Mouse (Mus musculus): ENCODE results near the gene Prpf40b.
"Not testable (repeated sequence)": the region's sequence is repeated elsewhere in the genome, so short reads cannot be mapped to it uniquely, and the experiment has no call there.

Gene Prpf40b

DNA sequence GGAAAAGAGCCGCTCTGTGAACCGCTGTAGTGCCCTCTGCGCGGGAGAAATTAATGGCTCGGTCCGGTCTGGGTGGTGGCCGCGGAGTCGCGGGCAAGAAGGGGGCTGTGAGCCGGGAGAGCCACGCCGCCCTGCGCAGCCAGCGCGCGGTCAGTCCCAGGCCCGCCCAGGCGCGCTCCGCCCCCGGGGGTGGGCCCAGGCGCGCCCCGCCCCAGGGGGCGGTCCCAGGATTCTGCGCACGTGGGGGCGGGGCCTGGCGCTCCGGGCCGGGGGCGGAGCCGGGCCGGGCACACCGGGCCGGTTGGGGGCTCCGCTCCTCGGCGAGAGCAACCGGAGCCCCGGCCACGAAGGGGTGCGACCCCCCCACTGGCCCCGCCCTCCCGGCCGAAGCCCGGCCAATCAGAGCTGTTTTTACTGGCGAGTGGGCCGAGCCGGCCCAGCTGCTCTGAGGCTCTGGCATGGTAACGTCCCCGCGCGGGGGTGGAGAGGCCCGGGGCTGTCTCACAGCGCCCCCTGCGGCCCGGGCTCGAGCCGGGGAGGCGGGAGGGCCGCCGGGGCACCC is at the start of gene Prpf40b:
Prpf40b (plus strand) TSS at position 275 of the 562 bp plus-strand sequence.
- peak; percentile 62 for DNase-seq (ENCODE audit: low read depth)

DNA sequence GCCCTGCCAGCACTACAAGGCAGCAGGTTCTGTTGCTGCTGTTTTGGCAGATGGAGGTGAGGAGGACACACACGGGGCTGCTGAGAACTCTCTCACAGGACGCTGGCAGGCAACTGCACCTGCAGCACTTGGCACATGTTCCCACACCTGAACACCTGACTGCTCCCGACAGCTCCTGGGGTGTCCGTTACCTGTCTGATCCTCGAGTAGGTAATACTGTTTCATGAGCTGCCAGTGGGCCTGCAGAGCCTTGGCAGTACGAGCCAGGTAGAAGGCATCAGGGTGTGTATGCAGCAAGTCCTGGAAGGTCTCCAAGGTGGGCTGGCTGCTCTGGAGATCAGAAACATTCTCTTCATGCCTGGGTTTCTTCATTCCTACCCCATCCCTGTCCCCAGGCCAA is 48.2 kb upstream of the Prpf40b start:
- not testable (repeated sequence) for DNase-seq (ENCODE audit: low read depth)

DNA sequence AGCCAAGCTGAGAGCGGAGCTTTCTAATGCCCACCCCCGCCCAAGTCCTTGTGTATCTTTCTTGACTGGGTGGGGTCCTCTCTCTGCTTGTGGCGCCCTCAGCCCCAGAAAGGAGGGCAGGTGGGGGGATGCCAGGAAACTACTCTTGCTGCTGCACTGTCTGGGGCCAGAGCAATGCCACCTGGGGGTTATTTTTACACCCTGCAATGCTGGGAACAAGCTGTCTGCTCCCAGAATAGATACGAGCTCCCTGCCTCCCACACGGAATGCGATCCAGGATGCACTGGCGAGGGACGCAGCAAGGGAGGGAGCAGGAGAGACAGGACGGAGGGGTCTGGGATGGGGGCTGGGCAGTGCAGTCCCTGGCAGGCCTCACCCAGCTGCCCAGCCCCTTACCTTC is 45.9 kb upstream of the Prpf40b start:
- no peak for DNase-seq (ENCODE audit: low read depth)

DNA sequence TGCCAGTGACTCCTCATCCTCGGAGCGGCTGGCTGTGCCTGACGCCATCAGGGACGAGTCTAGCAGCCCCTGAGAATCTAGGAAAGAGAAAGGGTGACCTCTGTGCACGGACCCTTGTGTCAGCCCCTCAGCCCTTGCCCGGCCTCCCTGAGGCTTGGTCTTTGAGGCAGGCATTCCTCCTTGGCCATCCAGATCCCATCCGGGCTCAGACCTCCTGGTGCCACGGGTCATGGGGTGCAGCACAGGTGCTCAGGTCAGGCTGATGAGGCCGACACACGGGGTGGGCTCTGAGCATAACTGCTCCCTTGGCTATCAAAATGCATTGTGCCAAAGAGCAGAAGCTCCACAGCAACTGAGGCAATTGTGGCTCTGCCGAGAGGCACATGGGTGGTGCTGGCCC is 44.9 kb upstream of the Prpf40b start:
- no peak for DNase-seq (ENCODE audit: low read depth)

DNA sequence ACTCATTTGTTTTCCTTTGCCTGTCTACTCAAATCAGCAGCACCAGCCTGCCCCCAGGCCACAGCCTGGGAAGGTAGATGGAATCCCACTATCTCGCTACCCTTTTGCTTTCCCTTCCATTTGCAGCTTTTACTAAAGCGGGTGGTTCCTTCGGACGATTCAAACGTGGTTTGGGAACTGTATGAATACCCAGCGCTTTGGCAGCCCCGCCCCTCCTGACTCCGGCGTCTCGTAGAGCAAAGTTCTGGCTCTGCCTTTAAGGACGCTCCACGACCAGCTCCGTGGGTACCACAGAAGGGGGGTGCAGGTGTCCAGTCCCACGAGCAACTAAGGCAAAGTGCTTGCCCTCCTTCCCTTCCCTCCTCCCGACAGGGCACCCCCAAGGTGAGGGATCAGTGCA is 43.8 kb upstream of the Prpf40b start:
- DNase-seq (ENCODE audit: low read depth): not testable (repeated sequence)

DNA sequence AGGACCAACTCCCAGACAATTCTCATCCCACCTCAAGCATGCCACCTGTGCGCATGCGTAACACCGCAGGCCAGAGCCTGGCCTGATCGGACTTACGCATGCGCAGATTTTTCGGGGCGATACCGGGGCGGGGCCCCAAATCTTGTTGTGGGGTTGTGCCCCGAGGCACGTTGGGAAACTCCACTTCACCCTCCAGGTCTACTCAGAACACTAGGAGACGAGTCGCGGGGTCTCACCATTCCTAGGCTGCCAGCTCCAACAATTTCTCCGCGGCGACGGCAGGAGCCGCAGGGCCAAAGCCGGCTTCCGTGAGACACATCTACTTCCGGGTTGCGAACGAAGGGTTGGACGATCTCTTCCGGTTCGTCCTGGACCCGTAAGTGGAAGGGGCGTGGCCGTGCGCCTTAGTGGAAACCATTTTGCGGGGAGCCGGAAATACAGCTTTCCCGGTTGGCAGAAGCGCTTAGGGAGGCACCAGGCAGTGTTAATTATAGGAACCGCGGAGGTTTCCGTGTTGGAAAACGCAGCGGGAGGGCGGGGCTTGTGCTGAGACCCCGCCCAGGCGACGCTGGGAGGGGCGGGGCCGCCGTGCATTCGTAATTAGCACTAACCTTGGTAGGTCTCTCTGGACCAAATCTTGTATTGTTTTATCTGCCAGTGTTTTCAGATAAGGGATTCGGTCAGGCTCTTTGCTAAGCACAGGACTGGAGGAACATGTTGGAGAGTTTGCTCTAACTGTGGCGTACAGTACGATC is 43.1 kb upstream of the Prpf40b start, which contains the start of gene Mcrs1:
Mcrs1 (minus strand) TSS at position 336 of the 755 bp plus-strand sequence.
- DNase-seq (ENCODE audit: low read depth): peak; percentile 97

DNA sequence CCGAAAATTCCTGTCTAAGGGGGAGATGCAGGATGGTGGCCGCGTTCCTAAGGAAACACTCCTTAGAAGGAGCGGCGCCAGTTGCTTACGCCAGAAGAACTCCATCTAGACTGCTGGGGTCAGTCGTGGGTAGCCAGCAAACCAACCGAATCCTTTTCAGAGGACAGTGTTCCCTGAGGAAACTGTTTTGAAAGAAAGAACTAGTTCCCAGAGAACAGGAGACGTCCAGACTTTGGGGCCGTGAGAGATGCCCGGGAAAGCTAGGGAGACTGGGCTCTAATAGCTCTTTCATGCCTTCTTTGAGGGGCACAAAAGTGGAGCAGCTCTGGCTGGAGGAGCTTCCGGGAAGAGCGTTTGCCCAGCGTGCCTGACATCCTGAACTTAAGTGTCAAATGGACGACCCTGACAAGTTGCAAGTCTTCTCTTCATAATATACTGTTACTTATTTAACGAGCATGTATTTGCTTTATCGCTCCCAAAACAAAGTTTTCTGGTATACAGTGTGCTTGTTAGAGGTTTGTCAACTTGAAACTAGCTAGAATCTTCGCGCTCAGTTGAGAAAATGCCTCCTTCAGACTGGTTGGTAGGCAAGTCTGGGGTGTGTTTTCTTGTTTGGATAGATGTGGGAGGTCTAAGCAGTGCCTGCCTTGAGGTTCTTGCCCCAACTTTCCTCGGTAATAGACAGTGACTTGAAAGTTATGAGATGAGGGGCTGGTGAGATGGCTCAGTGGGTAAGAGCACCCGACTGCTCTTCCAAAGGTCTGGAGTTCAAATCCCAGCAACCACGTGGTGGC is 42.3 kb upstream of the Prpf40b start:
- DNase-seq (ENCODE audit: low read depth): peak; percentile 30

DNA sequence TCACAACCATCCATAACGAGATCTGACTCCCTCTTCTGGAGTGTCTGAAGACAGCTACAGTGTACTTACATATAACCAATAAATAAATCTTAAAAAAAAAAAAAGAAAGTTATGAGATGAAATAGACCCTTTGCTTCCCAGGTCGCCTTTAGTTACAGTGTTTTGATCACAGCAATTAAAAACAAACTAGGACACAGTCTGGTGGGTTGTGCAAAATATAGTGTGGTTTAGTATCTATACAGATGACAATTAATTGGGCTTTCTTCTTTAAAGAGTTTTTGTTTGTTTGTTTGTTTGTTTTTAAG is 41.8 kb upstream of the Prpf40b start:
- not testable (repeated sequence) for DNase-seq (ENCODE audit: low read depth)

DNA sequence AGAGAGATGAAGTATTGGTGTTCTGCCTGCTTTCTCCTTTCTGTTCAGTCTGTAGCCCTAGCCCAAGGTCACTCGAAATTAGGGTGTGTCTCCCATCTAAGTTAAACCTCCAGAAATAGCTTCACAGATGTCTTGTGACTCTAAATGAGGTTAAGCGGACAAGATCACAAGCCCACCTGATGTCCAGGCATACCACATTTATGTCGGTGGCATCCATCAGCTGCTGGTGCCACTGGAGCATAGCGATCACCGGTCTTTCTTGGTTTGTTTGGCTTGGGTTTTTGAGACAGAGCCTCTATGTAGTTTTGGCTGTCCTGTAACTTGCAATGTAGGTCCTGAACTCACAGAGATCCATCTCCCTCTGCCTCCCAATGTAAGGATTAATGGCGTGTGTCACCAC is 41.1 kb upstream of the Prpf40b start:
- no peak for DNase-seq (ENCODE audit: low read depth)

DNA sequence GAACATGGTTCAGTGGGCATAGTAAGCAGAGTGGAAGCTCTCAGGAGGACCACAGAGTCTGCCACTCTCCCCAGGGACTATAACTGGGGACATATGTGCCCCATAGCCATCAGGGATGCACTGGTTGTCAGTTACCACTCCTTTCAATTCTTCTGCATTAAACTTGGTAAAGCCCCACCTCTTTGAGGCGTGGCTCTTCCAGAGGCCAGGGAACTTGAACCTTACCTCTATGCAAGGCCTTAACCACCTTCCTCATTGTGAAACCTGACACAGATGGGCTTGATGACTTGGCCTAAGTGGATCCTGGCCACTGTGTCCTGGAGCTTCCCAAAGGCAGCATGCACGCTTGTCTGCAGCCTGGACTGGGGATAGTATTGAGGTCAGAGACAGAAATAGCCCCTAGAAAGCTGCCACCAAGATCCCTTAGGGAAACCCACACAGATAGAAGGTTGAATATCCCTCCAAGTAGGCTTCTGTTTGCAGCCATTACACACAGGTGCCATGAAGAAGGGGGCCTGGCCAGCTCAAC is 40.3 kb upstream of the Prpf40b start:
- DNase-seq (ENCODE audit: low read depth): no peak

DNA sequence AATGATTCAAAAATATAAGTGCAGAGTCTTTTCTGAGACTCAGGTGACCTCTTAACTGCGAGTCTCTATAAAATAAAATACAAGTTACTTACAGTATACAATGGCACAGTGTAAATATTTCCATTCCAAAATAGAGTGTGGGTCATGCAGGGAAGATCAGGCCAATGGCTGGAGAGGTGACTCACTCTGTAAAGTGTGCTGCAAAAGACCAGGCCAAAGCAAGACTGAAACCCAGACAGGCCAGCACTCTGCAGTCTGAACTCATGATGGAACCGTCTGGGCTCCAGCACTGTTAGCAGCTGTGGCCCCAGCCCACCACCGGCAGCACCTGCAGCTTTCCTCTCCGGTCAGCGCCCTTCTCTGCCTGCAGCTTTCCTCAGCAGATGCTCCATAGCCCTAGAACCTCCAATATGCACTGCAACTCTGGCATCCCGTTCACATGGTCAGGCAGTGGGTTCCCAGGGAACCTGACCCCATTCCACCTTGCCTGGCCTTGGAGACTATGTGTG is 39.6 kb upstream of the Prpf40b start:
- peak; percentile 16 for DNase-seq (ENCODE audit: low read depth)

DNA sequence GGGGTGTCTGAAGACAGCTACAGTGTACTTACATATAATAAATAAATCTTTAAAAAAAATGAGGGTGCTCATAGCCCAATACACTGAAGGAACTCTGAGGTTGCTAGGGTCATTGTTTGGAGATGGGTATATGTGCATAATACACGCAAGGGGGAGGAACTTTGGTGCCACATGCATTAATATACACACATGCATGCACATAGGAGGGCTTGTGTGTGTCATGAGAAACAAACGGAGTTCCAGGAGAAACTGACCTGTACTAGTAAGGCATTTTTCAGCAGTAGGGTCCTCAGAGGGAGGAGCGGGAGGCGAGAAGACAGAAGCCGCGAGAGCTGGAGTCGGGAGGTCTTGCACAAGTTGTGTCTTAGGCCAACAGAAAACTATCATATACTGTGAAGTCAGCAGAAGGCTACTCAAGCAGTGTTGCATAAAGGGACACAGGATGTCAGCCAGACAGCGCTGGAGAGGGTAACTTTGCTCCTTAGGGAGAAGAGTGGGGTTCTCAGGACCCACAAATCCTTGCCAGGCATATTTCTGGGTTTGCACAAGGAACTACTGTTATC is 35.6 kb upstream of the Prpf40b start:
- no peak for DNase-seq (ENCODE audit: low read depth)

DNA sequence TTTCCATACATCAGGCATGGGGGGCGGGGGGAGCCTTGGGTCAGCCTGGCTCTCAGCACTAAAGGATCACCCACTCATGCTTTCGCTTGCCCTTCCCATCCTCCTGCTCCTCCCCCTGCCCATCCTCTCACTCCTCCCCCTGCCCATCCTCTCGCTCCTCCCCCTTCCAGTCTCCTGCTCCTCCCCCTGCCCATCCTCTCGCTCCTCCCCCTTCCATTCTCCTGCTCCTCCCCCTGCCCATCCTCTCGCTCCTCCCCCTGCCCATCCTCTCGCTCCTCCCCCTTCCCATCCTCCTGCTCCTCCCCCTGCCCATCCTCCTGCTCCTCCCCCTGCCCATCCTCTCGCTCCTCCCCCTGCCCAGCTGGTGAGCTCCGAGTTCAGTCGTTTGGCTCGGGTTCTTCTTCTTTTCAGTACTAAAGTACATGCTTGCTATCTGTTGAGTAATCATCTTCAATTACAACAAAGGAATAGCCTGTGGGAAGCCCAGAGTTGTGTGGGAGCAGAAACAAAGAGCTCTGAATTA is 35.1 kb upstream of the Prpf40b start:
- peak; percentile 31 for DNase-seq (ENCODE audit: low read depth)

DNA sequence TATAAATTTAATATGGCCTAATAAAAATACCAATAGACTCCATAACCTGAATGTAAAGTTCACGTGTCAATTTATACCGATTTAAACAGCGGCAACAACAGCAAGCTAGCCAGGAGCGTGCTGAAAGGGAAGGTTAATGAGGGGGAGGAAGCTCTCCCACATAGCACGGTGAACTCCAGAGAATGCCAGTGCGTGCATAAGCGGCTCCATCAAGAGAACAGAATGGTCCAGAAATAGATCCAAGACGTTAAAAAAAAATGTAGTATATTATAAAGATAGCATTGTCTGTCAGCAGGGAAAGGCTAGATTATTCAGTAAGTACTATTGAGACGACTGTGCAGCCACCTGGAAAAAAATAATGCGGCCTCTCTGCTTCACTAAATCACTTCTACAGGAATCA is 32.2 kb upstream of the Prpf40b start:
- DNase-seq (ENCODE audit: low read depth): no peak

DNA sequence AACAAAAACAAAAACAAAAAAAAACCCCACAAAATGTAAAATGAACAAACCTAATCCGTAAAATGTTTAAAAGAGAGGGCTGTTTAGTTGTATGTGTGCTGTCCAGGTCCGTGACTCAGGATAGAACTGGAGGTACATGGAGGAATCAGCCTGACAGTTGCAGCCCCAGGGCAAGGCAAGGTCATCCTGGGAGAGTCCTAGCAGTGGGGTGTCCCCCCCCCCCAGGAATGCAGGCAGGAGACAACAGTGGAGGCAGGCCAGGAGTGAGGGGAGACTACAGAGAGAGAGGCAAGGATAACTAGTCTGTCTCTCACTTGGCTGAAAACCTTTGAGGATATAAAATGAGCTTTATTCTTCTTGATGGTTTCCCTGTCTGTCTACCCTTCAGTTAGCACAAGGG is 30.5 kb upstream of the Prpf40b start:
- DNase-seq (ENCODE audit: low read depth): no peak

DNA sequence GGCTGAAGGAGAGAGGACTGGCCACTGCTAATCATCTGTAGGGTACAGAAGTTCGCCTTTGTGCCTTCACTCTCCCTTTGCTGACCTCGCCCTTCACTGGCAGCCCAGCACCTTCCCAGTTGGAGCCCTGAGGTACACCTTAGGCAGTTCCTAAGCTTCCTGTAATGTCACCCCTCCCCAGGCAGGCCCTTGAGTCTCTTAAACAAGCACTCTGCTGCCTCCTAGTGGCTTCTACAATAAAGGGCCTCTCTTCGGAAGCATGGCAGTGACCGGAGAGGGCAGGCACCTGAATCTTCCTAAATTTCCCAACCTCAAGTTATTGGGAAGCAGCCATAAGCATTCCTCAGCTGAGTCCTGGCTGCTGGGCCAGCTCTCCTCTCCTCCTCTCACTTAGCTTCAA is 29.2 kb upstream of the Prpf40b start:
- peak; percentile 30 for DNase-seq (ENCODE audit: low read depth)

DNA sequence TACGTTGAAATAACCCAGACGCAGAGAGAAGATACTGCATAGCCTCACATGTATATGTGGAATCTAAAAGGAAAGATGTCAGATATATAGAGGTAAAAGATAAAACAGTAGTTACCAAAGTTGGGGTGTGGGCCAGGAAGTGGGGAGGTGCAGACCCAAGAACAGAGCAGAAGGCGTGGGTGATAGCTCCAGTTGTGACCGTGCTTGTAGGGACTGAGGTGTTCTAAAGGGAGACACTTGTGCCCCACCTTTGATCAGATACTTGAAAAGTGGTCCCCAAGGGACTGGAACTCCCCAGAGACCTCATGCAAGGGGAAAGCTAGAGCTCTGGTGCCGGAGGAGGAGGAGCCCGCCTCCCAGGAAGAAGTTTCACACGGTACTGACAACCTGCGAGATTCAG is 18.8 kb upstream of the Prpf40b start:
- DNase-seq (ENCODE audit: low read depth): no peak

DNA sequence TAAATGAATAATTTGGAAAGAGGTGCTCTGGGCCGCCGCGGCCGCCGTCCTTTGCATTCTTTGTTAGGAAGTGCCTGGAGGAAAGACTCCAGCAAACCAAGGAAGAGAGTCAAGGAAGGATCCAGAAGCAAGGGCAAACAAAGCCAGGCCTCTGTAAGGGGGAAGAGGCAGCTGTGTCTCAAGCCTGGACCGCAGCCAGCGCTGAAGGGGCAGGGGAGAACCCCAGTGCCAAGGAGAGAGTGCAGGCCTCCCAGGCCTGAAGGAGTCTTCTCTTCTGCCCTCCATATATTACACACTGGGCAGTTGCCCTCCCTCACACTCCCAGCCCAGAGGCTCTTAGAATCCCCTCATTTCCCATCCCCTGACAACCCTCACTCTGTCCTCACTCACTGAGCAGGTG is 16.6 kb upstream of the Prpf40b start:
- DNase-seq (ENCODE audit: low read depth): no peak

DNA sequence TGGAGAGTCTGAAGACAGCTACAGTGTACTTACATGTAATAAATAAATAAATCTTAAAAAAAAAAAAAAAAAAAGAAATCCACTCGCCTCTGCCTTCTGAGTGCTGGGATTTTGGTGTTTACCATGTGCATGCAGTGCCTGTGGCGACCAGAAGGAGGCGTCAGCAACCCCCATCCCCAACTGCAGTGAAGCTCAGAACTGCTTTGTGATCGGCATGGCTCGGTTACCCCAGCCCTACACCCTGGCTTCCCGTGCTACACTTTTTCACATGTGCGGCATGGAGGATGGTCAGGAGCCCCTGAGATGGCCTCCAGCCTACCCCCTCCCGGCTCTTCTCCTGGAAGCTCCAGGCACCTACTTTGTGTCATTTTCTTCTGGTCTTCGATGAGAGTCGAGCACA is 11.4 kb upstream of the Prpf40b start:
- no peak for DNase-seq (ENCODE audit: low read depth)

DNA sequence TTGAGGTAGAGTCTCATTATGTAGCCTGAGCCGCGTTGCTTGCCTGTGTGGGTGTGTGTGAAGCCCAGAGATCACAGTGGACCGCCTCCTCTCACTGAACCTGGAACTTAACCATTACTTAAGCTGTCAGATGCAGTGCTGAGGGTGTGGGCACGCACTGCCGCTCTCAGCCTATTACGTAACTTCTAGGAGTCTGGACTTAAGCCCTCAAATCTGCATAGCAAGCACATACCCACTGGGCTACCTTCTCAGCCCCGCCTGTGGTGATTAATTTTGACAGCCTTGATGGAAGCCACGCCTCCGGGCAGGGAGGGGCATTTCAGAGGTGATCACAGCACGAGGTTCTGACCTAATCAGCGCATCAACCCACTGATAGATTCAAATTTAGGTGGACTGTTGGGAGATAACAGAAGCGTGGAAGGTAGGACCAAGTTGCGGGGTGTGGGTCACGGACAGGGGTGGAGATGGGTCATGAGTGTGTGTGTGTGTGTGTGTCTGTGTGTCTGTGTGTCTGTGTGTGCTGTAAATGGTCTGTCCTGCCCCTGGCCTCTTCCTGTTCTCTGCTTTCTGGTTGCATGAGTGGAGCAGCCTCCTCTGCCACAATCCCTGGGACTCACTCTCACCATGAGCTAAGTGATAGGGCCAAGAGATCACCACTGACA is 10.2 kb upstream of the Prpf40b start:
- DNase-seq (ENCODE audit: low read depth): peak; percentile 27

DNA sequence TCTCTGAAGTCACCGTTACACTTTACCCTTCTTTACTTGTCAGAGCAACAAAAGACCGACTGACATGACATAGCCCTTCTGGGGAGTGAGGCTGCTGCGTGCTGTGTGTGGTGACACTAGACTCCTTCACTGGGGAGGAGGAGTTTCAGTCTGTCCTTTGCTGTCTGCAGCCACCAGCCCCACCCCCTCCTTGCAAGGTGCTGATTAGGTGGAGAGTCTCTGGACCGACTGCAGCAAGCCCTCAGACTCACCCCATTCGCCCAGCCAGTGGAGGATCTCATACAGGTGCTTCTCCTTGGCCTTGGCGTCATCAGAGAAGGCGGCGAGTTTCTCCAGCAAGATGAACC is 9.7 kb upstream of the Prpf40b start:
- DNase-seq (ENCODE audit: low read depth): no peak

DNA sequence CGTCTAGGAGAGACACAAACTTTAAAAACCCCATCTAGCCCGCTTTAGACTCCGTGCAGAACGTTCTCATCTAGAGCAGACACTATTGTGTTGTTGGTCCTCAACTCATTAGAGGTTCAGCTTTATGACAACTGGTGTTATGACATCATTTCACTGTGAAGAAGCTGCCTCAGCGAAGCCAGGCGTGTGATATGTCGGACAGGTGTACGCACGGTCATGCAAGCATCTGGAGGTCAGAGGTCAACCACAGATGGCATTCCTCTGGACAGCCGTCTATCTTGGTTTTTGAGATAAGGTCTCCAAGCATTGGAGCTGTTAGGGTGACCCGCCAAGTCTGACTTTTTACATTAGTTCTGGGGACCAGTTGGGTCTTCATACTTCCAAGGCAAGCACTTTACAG is 4.3 kb upstream of the Prpf40b start:
- no peak for DNase-seq (ENCODE audit: low read depth)
